Mouse (Mus musculus) 416B (cell line): ENCODE results near the gene Clcn6.
A peak's percentile ranks its signal among the peaks of the same experiment; 100 is the strongest.

Experiments used
- DNase-seq: peaks from one replicate; pipeline ENCODE4 v3.0.0; 2011; ENCODE audit warnings: low read depth

Gene Clcn6

DNA sequence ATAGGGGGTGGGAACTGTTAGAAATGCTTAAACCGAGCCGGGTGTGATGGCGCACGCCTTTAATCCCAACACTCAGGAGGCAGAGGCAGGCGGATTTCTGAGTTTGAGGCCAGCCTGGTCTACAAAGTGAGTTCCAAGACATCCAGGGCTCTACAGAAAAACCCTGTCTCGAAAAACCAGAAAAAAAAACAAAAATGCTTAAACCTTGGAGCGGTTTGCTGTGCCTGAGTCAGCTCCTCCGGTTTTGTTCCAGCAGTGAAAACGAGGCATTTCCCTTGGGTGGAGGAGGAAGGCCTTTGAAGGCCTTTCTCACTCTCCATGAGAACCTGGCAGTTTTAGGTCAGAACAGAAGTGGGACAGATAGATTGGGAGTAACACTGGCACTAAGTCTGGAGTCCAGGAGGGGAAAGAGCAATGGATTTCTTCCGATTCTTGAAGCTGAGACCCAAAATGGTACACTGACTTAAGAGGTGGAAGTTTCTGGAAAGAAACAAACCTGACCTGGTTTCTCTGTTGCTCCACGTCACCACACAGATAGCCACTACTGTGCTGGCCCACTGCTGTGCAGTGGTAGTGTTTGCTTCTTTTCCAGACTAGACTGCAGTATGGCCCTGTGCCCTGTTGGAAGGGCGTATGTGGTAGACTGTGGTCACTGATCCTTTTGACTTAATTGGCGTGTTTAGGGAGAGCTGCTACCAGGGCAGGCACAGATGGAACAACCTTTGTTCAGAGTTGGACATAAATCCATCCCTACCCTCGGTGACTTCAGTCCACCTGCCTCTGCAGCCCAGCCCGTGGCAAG is 1.6 kb upstream of the Clcn6 start:
- DNase-seq: no peak

DNA sequence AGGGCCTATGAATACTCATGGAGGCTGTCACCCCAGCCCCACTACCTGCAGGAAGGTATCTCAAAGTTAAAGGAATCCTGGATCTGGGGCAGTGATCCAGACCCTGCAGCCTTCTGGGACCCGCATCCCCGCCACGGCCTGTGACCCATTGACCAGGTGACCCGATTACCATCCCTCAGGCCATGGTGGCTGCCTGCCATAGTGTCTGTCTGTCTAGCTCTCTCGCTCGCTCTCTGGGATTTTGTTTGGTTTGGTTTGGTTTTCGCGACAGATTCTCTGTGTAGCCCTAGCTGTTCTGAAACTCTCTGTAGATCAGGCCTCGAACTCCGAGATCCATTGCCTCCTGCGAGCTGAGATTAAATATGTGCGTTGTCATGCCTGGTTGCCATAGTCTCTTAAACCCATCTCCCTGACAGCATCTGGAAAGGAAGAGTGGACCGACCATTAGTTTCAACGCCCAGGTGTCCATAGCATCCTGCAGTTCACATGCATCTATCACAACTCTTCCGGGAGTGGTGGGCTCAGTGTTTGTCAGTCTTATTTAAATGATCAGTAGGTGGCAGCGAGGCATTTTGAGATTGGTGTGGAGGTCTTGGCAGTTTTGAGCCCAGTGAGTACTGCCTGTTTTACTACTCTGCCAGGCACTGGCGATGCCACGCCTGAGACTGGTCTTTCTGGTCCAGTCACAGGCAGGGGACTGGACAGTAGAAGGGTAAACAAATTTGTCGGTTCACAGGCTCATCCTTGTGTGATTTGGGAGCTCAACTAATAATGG is 820 bp upstream of the Clcn6 start:
- DNase-seq: peak; percentile 43

DNA sequence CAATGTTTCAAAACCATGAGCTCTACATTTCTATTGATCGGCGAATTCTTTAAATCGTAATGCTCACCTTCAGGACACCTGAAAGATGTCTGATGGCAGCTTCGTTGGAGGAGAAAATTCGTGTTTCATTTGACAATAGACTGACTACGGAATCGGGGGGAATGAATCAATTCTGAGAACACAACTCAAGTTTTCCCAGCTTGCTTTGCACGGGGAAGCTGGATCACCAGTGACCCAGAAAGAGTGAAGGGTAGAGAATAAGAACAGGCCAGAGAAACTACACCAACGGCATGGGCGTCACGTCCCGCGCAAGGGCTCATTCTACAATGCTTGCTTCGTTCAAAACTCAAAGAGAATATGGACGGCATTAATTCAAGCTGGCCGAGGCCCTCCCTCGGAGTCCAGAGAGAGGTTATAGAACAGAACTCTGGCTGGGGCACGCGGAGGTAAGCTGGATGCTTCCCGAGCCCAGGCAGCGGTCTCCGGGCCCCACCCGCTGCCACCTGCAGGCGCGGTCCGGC is 482 bp downstream of the Clcn6 start:
- no peak for DNase-seq

DNA sequence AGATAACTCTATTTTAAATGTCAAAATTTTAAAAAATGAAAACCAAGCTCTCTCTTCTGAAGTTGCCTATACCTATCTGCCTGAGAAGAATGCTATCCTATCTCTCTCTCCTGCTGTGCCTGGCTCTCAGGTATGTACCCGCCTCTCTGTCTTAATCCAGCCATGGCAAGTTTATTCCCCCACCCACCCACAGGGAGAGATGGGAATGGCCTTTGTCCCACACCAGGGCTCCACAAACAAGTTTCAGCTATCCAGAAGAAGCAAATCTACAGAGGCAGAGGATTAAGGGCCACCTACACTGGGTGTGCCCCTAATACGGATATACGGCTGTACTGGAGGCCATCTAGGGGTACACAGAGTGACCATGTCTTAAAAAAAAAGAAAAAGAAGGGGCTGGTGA is 3.2 kb downstream of the Clcn6 start:
- DNase-seq: no peak

DNA sequence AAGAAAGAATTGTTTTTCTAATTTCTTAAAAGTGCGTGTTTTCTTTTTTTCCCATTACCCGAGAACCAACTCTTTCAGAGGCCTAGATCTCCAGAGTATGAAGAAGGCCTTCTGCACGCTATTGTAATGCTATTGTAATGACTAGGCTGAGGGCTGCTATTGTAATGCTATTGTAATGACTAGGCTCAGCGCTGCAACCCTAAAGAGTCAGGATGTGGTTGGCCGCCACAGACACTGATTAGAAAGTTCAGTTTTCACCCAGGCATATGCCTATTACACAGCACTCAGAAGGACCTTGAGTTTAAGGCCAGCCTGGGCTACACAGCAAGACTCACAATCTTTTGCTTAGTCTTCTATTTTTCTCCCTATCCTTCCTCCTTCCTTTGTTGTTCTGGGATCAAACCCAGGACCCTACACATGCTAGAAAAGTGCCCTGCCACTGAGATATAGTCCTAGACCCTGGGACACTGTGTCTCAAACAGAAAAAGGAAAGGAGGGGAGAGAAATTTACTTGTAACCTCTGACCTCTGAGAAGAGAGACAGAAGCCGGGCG is 4.7 kb downstream of the Clcn6 start:
- peak; percentile 84 for DNase-seq

DNA sequence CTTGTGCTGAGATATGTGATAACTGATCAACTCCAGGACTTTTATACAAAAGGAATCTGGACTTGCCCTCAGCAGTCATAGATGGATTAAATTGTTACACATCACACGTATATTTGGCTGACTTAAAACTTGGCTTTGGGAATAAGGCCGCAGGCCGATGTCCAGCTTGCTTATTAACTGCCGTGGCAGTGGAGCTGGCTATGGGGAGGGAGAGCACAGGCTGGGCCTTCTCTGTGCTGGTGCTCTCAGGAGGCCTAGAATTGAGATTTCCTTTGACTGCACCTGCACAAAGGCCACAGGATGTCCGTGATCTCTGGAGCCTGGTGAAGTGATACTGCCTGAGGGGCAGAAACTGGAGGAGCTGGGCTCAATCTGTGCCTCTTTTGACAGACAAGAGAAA is 8.1 kb downstream of the Clcn6 start:
- DNase-seq: no peak

DNA sequence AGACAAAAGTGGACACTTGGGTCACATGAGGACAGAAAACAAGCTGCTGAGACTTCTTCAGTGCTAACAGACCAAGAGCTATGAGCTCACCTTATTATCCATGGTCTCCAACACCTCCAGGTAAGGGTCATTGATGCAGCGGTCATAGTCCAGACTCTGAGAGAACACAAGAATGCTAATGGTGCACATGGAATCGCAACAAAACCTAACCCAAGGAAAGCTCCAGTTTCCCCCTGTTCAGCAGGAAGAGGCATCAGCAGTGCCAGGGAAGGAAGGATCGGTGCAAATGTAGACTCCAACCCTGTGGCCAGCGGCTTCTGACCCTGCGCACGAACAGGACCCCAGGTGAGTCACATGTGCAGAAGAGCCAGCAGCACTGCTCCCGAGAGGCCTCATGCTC is 9.3 kb downstream of the Clcn6 start:
- no peak for DNase-seq

DNA sequence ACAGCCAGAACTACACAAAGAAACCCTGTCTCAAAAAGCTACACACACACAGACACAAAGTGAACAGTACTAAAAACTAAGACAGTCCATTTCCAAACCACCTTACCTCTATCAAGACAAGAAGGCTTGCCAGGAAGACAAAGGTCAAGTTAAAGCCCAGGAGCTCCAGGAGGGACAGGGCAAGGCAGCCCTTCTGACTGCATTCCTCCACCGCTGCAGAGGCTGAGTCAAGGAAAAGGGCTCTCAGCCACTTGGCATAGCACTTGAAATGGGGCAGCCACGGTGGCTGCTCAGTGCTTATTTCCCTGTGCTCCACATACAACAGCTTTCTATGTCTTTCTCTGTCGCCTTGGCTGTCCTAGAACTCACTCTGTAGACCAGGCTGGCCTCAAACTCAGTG is 14.6 kb downstream of the Clcn6 start:
- no peak for DNase-seq

DNA sequence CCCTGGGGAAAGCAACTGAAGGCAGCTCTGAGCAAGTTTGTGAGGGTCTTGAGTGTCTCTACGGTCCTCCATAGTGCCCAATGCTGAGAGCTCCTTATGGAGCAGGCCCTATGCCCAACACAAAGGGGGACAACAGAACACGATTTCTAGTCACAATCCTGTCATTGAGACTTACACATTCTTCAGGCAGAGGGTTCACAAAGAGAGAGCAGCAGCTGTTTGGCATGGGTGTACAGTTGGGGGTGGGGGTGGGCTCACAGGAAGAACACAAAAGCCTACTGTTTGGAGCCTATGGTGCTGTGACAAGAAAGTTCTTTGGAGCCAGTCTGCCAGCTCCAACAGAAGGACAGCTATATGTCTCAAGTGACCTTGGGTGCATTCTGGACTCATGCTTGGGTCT is 20.2 kb downstream of the Clcn6 start:
- no peak for DNase-seq

DNA sequence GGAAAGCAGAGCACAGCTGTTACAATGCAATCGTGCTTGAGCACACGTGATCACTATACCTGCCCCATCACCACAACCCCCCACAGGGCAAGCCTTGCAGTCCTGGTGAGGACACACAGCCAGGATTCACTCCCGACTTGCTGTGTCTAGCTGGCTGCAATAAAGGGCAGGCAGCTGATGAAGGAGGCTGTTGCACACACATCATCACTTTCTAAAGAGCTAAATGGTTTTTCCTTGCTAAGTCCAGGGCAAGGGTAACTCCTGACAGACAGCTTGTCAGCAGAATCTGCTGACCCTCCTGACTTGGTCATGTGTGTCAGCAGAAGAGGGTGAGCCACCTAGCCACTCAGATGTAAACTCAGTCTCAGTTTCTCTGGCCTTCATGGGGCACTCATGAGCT is 21.6 kb downstream of the Clcn6 start:
- DNase-seq: no peak

DNA sequence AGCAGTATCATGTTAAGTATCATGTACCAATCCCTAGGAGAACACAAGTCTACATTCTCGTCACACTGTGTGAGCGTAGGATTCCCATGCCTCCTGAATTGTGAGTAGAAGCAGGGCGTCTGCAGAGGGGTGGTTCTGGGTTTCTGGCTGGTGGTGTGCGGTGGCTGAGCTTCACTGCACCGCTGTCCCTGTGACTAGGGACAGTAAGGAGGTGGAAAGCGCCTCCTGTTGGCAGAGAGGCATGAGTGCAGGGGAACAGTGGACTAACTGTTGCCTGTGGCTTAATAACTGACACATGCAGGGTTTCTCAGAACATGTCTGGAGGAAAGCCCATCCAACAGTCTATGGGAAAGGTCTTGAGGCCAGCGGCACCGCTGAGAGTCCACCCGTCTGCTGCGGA is 23.2 kb downstream of the Clcn6 start:
- peak; percentile 13 for DNase-seq

DNA sequence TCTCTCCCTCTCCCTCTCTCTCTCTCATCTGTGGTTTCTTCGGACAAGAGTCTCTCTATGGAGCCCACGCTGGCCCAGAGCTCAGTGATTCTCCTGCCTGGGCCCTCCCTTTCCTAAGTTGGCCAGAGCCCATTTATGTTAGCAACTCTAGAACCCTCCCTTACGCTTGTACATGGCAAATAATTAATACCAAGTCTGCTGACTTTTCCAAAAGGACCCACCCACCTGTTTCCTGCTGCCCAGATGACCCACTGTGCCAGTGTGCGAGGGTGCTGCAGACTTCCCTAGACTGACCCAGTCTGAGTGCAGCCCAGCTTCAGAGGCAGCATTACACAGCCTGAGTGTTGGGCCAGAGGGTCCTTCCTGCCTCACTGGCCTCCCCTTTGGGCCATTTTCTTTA is 26.4 kb downstream of the Clcn6 start:
- DNase-seq: no peak

DNA sequence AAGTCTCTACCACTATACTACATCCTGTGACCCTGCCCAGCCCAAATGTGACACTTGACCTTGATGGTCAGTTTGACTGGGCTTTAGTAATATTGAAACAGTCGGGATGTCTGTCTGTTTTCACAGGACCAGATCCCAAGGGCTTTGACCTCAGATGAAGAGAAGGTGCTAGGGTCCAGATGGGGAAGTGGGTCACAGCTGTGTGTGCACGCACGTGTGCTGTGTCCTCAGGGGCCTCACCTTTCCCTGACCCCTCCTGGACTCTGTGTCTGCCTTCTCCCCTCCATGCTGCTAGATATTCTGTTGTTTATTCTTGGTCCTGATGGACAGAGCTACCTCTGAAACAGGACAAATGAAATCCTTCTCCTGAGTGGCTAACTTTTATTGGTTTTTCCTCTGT is 27.3 kb downstream of the Clcn6 start:
- no peak for DNase-seq

DNA sequence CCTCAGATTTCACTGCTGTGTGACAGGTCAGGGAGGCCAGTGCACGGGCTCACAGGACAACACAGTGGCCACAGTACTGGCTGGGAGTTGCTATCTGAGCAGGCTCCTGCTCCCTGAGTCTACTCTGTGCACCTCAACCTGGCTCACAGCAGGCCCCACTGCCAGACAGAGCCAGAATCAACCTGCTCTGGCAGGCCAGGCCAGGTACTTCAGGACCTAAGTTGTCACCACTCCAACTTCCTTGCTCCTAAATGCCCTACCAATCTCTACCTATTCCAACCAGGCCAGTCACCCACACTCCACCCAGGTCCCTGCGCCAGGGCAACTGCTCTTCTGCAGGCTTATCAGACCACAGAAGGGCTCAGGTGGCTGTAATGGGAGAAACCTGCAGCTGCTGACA is 29.0 kb downstream of the Clcn6 start:
- DNase-seq: no peak

DNA sequence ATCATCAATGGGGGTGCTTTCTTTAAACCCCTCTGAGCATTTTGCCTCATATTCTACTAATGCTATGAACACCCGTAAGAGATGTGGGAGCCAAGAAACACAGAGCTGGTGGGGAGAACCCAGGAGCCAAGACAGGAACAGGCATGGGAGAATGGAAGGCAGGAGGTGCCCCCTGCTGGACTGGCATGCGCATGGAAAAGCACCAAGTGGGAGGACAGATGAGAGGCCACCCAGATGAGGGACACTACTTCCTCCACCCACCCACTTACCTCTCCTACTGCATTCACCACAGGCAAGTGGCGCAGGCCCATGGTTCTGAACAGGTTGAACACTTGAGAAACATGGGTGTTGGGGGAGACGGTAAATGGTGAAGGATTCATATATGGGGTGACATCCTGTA is 30.2 kb downstream of the Clcn6 start:
- DNase-seq: peak; percentile 37

DNA sequence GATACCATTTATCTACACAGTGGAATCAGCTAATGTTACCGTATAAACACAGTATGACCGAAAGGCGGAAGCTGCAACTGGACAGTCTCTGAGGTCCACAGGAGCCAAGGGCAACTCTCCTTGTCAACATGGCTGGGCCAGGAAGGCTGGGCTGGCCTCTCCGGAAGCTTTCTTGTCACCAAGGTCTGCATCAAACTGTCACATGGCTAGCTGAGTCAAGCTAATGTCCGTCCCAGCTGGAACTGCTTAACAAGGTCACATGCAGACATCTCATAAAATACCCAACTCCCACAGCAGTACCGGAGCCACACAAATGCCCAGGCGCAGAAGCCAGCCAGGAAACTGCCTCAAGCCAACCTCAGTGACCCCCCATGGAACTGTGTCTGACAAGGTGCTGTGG is 34.3 kb downstream of the Clcn6 start:
- no peak for DNase-seq

DNA sequence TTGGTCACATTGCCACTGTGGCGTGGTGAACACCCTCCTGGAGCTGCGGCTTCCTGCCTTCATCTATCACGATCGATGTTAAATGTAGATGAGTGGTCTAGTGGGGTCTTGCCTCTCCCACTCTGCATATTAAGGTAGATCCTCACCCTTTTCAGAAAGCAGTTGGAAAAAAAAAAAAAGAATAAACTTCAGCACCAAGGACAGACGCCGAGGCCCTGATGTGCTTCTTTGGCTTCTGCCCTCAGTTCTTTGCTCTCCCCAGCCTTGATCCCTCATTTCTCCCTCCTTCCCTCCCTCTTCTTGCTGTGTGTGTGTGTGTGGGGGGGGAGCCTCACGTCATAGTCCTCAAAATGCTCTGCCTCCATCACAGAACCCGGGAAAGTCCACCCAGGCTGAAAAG is 36.8 kb downstream of the Clcn6 start:
- peak; percentile 10 for DNase-seq

DNA sequence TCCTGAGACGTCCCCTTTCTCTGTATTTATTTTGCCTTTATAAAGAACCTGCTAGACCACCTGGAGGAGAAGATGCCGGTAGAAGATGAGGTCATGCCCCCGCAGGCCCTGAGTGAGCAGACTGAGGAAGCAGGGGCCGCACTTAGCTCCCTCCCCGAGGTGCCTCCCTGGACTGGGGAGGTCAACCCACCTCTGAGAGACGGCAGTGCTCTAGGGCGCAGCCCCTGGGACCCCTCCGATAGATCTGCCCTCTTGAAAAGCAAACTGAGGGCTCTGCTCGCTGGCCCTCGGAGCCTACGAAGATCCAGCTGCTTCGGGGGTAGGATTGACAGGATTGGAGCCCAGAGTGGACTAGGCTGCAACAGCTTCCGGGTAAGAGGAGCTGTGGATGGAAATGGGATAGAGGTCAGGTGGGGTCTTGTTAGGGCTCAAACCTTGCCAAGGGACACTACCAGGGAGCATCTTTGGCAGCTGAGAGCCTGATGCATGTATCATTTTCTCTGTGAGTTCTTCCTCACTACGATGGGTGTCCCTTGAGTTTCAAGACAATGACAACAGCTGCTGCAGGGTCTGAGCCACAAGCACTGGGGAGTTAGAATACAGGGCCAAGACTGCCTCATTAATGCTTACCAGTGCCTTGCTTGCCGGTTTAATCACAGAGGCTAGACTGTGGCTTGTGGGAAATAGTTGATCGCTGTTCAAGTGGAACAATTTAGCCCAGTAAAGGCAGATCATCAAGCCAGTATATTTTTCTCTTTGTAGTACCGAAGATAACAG is 37.4 kb downstream of the Clcn6 start:
- no peak for DNase-seq

DNA sequence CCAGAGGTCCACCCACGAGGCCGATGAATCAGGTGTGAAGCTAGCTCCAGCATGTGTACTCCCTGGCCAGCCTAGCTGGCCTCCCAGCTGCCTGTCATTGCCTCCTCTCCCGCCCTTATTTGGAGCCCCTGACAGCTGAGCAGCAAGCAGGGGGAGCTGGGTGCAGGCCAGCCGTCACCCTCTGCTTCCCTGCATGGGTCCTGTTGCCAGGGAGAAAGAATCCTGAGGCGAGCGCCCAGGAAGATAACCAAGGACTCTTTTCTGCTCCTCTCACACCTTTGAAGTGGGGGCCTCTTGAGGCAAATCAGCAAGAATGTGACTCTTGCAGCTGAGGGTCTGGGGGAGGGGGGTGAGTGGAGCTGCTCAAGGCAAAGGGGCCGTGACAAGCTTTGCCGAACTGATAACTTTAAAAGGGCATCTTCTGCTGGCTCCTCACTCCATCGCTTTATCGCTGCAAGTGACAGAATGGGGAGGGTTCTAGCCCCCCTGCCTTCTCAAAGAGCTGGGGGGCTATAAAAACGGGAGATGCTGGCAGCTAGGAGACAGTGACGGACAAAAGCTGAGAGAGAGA is 38.3 kb downstream of the Clcn6 start, which contains the start of gene Nppa:
Gene Nppa (plus strand): TSS at position 521 of the 571 bp plus-strand sequence.
- no peak for DNase-seq

DNA sequence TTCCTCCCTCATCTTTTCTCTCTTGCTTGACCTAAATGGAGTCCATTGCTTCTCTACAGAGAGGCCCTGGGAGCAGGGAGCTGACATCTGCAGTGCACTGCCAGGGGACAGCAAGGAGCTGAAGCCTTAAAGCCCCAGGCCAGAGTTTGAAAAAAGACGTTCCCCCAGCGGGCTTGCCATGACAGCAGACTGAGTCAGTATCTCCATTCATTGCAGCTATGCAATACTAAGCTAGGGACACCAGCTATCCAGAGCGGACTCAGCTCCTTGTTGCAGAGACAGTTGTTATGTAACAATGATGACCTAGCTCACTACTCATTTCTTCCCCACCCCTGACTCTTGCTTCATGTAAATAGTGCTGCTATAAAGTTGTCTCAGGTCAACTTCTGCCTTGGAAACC is 43.3 kb downstream of the Clcn6 start:
- no peak for DNase-seq

DNA sequence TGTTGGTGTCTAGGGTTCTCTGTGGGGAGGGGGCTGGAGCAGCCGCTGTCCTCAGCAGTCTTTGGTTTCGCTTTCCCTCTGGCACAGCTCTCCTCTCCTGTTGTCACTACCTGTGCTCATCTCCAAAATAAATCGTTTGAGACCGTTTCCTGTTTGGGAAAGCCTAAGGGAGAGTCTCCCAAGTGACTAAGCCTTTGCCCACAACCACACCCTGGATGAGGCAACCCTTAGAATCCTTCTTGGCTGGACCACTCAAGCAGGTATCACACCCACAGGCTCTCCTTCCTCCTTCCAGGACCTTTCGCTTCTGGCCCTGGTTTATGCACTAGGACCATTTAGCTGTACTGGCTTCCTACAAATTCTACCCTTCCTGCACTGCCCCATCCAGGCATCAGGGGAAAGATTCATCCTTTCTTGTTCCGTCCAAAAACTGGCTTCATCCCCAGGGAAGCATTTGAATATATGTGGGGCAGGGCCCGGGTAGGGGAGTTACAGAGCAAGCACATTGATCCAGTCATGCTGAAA is 45.0 kb downstream of the Clcn6 start:
- DNase-seq: no peak
